Mouse (Mus musculus) kidney, embryonic 14.5 days (tissue): ENCODE measurements around the gene Aqp11. TPM values are rescaled to one million over a fixed set of nuclear protein-coding genes. Genes with fewer than 3 reads are reported as not detected.

Experiments
- ATAC-seq: fragments of 200-750 bp; cut with Nextera tagmentation; 2 replicates; pipeline ENCODE4 v1.8.0; 2017; ENCODE audit warnings: moderate number of reproducible peaks, mild to moderate bottlenecking, moderate TSS enrichment, moderate library complexity; ENCODE audit not compliant: low FRiP score, low TSS enrichment
- H3K27ac ChIP-seq: fragments of 300-500 bp; sonication (generic); 2 replicates; pipeline ENCODE4 v1.5.1; 2014; ENCODE audit warnings: low read depth, mild to moderate bottlenecking, low read length, moderate library complexity, mixed read lengths
- H3K27me3 ChIP-seq: fragments of 300-500 bp; sonication (generic); 2 replicates; pipeline ENCODE4 v1.6.1; 2014; ENCODE audit warnings: mild to moderate bottlenecking, low read length; ENCODE audit not compliant: control insufficient read depth, insufficient read depth
- H3K36me3 ChIP-seq: fragments of 300-500 bp; sonication (generic); 2 replicates; pipeline ENCODE4 v1.6.1; 2014; ENCODE audit warnings: low read length, mixed read lengths; ENCODE audit not compliant: control insufficient read depth, insufficient read depth
- H3K4me1 ChIP-seq: fragments of 300-500 bp; sonication (generic); 2 replicates; pipeline ENCODE4 v1.6.1; 2014; ENCODE audit warnings: low read length, mixed read lengths; ENCODE audit not compliant: control insufficient read depth, insufficient read depth
- H3K4me2 ChIP-seq: fragments of 300-500 bp; sonication (generic); replicated peaks from 2 replicates; pipeline ENCODE4 v1.6.1; 2014; ENCODE audit warnings: low read depth, mild to moderate bottlenecking, low read length
- H3K4me3 ChIP-seq: fragments of 300-500 bp; sonication (generic); 2 replicates; pipeline ENCODE4 v1.5.1; 2014; ENCODE audit warnings: mild to moderate bottlenecking, low read length
- H3K9ac ChIP-seq: fragments of 300-500 bp; sonication (generic); 2 replicates; pipeline ENCODE4 v1.6.1; 2014; ENCODE audit warnings: low read depth, mild to moderate bottlenecking, low read length, moderate library complexity
- H3K9me3 ChIP-seq: fragments of 300-500 bp; sonication (generic); 2 replicates; pipeline ENCODE4 v1.6.1; 2016; ENCODE audit warnings: low read length; ENCODE audit not compliant: control insufficient read depth
- WGBS: fragments of 180-500 bp; shearing (Covaris S2); extraction: QIAGEN DNeasy Blood & Tissue Kit; methylation state at CpG from one replicate; pipeline ENCODE4 v1.1.7; 2014; 5-methylcytosine and 5-hydroxymethylcytosine counted together
- polyA plus RNA-seq: library from polyadenylated mRNA; unstranded; fragments of >200 nt; fragmentation: Nextera tagmentation; extraction: Ambion mirVana; gene quantifications from 2 replicates; pipeline ENCODE4 v1.2.1, GENCODE M21; 2014

The Aqp11 gene
- polyA plus RNA-seq, 1 experiment from 2014 or later = 12.3 TPM

- WGBS = 77% methylated on average over 8 of the region's 8 CpGs
- ATAC-seq = no peak
- Histone ChIP-seq H3K9me3 (no peaks in the 10 kb centered on the region), H3K4me1 (peaks cover 4% of the 10 kb centered on the region), H3K4me2 (no peak overlapping the region), H3K27ac (no peak overlapping the region), H3K9ac (no peak overlapping the region), H3K4me3 (no peak overlapping the region), H3K27me3 (no peaks in the 10 kb centered on the region), H3K36me3 (no peaks in the 10 kb centered on the region)
These were observed 3.1 kb downstream of the Aqp11 start for GRCm38 (mm10) chr7:97735021-97735420.

- no peak overlapping the region for H3K4me3 ChIP-seq
- H3K4me2 ChIP-seq = no peak overlapping the region
- no peak overlapping the region for H3K27ac ChIP-seq
- WGBS = 94% methylated on average over 5 of the region's 5 CpGs
- H3K9ac ChIP-seq = no peak overlapping the region
- no peaks in the 10 kb centered on the region for H3K27me3 ChIP-seq
- ATAC-seq = no peak
- peaks cover 4% of the 10 kb centered on the region for H3K4me1 ChIP-seq
- H3K36me3 ChIP-seq = no peaks in the 10 kb centered on the region
- H3K9me3 ChIP-seq = no peaks in the 10 kb centered on the region
These were observed 4.5 kb downstream of the Aqp11 start for GRCm38 (mm10) chr7:97733606-97734005.

GRCm38 (mm10) chr7:97730427-97730826, 7.7 kb downstream of the Aqp11 start:
- no peak for ATAC-seq
- Histone ChIP-seq H3K9ac (no peak overlapping the region), H3K4me3 (no peak overlapping the region), H3K4me1 (no peaks in the 10 kb centered on the region), H3K36me3 (peaks cover 7% of the 10 kb centered on the region; the same call in 1 of the 2 replicates), H3K27ac (no peak overlapping the region), H3K4me2 (no peak overlapping the region), H3K9me3 (no peaks in the 10 kb centered on the region), H3K27me3 (no peaks in the 10 kb centered on the region)
- WGBS = 83% methylated on average over 3 of the region's 3 CpGs

GRCm38 (mm10) chr7:97728666-97729614, 9.1 kb downstream of the Aqp11 start:
- Histone ChIP-seq H3K4me2 (no peak overlapping the region), H3K9me3 (no peaks in the 10 kb centered on the region), H3K4me1 (no peaks in the 10 kb centered on the region), H3K9ac (no peak overlapping the region), H3K27ac (no peak overlapping the region), H3K27me3 (no peaks in the 10 kb centered on the region), H3K4me3 (no peak overlapping the region), H3K36me3 (peaks cover 9% of the 10 kb centered on the region; the same call in 1 of the 2 replicates)
- no peak for ATAC-seq
- WGBS = 75% methylated on average over 14 of the region's 14 CpGs

- H3K9me3 ChIP-seq = no peaks in the 10 kb centered on the region
- 81% methylated on average over 7 of the region's 7 CpGs for WGBS
- no peak overlapping the region for H3K4me3 ChIP-seq
- peaks cover 13% of the 10 kb centered on the region; the same call in 1 of the 2 replicates for H3K36me3 ChIP-seq
- no peak for ATAC-seq
- H3K27me3 ChIP-seq = no peaks in the 10 kb centered on the region
- H3K4me1 ChIP-seq = no peaks in the 10 kb centered on the region
- H3K9ac ChIP-seq = no peak overlapping the region
- no peak overlapping the region for H3K27ac ChIP-seq
- H3K4me2 ChIP-seq = no peak overlapping the region
These were observed 11.3 kb downstream of the Aqp11 start for GRCm38 (mm10) chr7:97726778-97727177.

- Histone ChIP-seq H3K9ac (no peak overlapping the region), H3K27me3 (no peaks in the 10 kb centered on the region), H3K36me3 (peaks cover 13% of the 10 kb centered on the region; the same call in 1 of the 2 replicates), H3K4me1 (no peaks in the 10 kb centered on the region), H3K4me2 (no peak overlapping the region), H3K9me3 (no peaks in the 10 kb centered on the region), H3K4me3 (no peak overlapping the region), H3K27ac (no peak overlapping the region)
- 78% methylated on average over 7 of the region's 7 CpGs for WGBS
- ATAC-seq = no peak
These were observed 12.0 kb downstream of the Aqp11 start for GRCm38 (mm10) chr7:97726080-97726479.

- WGBS = 95% methylated on average over 6 of the region's 6 CpGs
- no peak overlapping the region for H3K27ac ChIP-seq
- no peaks in the 10 kb centered on the region for H3K4me1 ChIP-seq
- ATAC-seq = no peak
- H3K9ac ChIP-seq = no peak overlapping the region
- H3K27me3 ChIP-seq = no peaks in the 10 kb centered on the region
- peaks cover 15% of the 10 kb centered on the region; the same call in 1 of the 2 replicates for H3K36me3 ChIP-seq
- no peak overlapping the region for H3K4me3 ChIP-seq
- H3K9me3 ChIP-seq = no peaks in the 10 kb centered on the region
- no peak overlapping the region for H3K4me2 ChIP-seq
These were observed 12.7 kb downstream of the Aqp11 start for GRCm38 (mm10) chr7:97725401-97725800.

GRCm38 (mm10) chr7:97723646-97724538, 14.2 kb downstream of the Aqp11 start:
- Histone ChIP-seq H3K9me3 (no peaks in the 10 kb centered on the region), H3K36me3 (peaks cover 27% of the 10 kb centered on the region), H3K27ac (no peak overlapping the region), H3K4me3 (no peak overlapping the region), H3K27me3 (no peaks in the 10 kb centered on the region), H3K4me1 (no peaks in the 10 kb centered on the region), H3K4me2 (no peak overlapping the region), H3K9ac (no peak overlapping the region)
- ATAC-seq = no peak
- 87% methylated on average over 11 of the region's 11 CpGs for WGBS
